Mouse (Mus musculus) liver, postnatal 0 days (tissue): ENCODE measurements around the gene Helq. TPM values are rescaled to one million over a fixed set of nuclear protein-coding genes. Genes with fewer than 3 reads are reported as not detected.

ENCODE experiments used
- ATAC-seq: fragments of 200-750 bp; cut with Nextera tagmentation; 2 replicates; pipeline ENCODE4 v1.8.0; 2017; ENCODE audit warnings: mild to moderate bottlenecking, moderate library complexity
- DNase-seq: peaks from one replicate; pipeline ENCODE4 v3.0.0-alpha.2; 2016
- H3K27ac ChIP-seq: fragments of 300-500 bp; sonication (generic); 2 replicates; pipeline ENCODE4 v1.5.1; 2014; ENCODE audit warnings: antibody characterized with exemption, moderate library complexity, mild to moderate bottlenecking, low read depth
- H3K27me3 ChIP-seq: fragments of 300-500 bp; sonication (generic); 2 replicates; pipeline ENCODE4 v1.6.1; 2014; ENCODE audit warnings: low read length, control low read depth, mixed read lengths; ENCODE audit not compliant: insufficient read depth
- H3K36me3 ChIP-seq: fragments of 300-500 bp; sonication (generic); replicated peaks from 2 replicates; pipeline ENCODE4 v1.6.1; 2014; ENCODE audit warnings: mild to moderate bottlenecking, control low read depth, low read length, moderate library complexity, mixed read lengths; ENCODE audit not compliant: insufficient read depth
- H3K4me1 ChIP-seq: fragments of 300-500 bp; sonication (generic); 2 replicates; pipeline ENCODE4 v1.6.1; 2014; ENCODE audit warnings: antibody characterized with exemption, mild to moderate bottlenecking, control low read depth; ENCODE audit not compliant: insufficient read depth
- H3K4me2 ChIP-seq: fragments of 300-500 bp; sonication (generic); 2 replicates; pipeline ENCODE4 v1.6.1; 2014; ENCODE audit warnings: low read depth, mild to moderate bottlenecking, low read length, moderate library complexity, mixed read lengths
- H3K4me3 ChIP-seq: fragments of 300-500 bp; sonication (generic); 2 replicates; pipeline ENCODE4 v1.5.1; 2014; ENCODE audit warnings: low read depth, low read length
- H3K9ac ChIP-seq: fragments of 300-500 bp; sonication (generic); replicated peaks from 2 replicates; pipeline ENCODE4 v1.6.1; 2014; ENCODE audit warnings: mild to moderate bottlenecking, moderate library complexity
- H3K9me3 ChIP-seq: fragments of 300-500 bp; sonication (generic); 2 replicates; pipeline ENCODE4 v1.6.1; 2016; ENCODE audit warnings: mild to moderate bottlenecking, control low read depth, low read length, mixed read lengths
- CTCF ChIP-seq: sonication (generic); IDR thresholded peaks from 2 replicates; pipeline ENCODE4 v1.5.1; 2016; ENCODE audit warnings: antibody characterized with exemption, low read depth
- EP300 ChIP-seq: IDR thresholded peaks from 2 replicates; pipeline ENCODE4 v1.6.1; 2016; ENCODE audit warnings: antibody characterized with exemption, low read depth, mild to moderate bottlenecking
- WGBS: fragments of 180-500 bp; shearing (Covaris S2); extraction: QIAGEN DNeasy Blood & Tissue Kit; methylation state at CpG from one replicate; pipeline ENCODE4 v1.1.7; 2014; ENCODE audit not compliant: insufficient replicate concordance; 5-methylcytosine and 5-hydroxymethylcytosine counted together
- polyA plus RNA-seq: library from polyadenylated mRNA; unstranded; fragments of >200 nt; fragmentation: Nextera tagmentation; extraction: Ambion mirVana; gene quantifications from 2 replicates; pipeline ENCODE4 v1.2.1, GENCODE M21; 2015

Helq gene
- polyA plus RNA-seq, 1 experiment from 2014 or later = 5.6 TPM

GRCm38 (mm10) chr5:100837907-100838306, 39.5 kb upstream of the Helq start:
- Histone ChIP-seq H3K4me2 (no peak overlapping the region), H3K9ac (no peak overlapping the region), H3K4me1 (no peaks in the 10 kb centered on the region), H3K27me3 (no peaks in the 10 kb centered on the region), H3K4me3 (no peak overlapping the region), H3K9me3 (no peaks in the 10 kb centered on the region), H3K36me3 (no peaks in the 10 kb centered on the region), H3K27ac (no peak overlapping the region)
- no peak for DNase-seq
- ATAC-seq = no peak
- TF ChIP-seq CTCF = no peak
- no peak for TF ChIP-seq EP300
- 79% methylated on average over 7 of the region's 7 CpGs for WGBS

GRCm38 (mm10) chr5:100835862-100836538, 37.6 kb upstream of the Helq start:
- H3K4me2 ChIP-seq = no peak overlapping the region
- no peak for TF ChIP-seq EP300
- no peak for TF ChIP-seq CTCF
- no peaks in the 10 kb centered on the region for H3K9me3 ChIP-seq
- H3K27ac ChIP-seq = no peak overlapping the region
- no peak overlapping the region for H3K4me3 ChIP-seq
- no peak overlapping the region for H3K9ac ChIP-seq
- ATAC-seq (no peak), DNase-seq (no peak)
- H3K27me3 ChIP-seq = no peaks in the 10 kb centered on the region
- H3K36me3 ChIP-seq = no peaks in the 10 kb centered on the region
- no peaks in the 10 kb centered on the region for H3K4me1 ChIP-seq
- WGBS = 49% methylated on average over 9 of the region's 9 CpGs

GRCm38 (mm10) chr5:100833841-100834240, 35.4 kb upstream of the Helq start:
- TF ChIP-seq EP300 = no peak
- TF ChIP-seq CTCF = no peak
- Histone ChIP-seq H3K4me3 (no peak overlapping the region), H3K36me3 (no peaks in the 10 kb centered on the region), H3K4me1 (no peaks in the 10 kb centered on the region), H3K4me2 (no peak overlapping the region), H3K27ac (no peak overlapping the region), H3K9me3 (no peaks in the 10 kb centered on the region), H3K27me3 (no peaks in the 10 kb centered on the region), H3K9ac (no peak overlapping the region)
- no peak for ATAC-seq
- WGBS = 83% methylated on average over 2 of the region's 2 CpGs
- no peak for DNase-seq

- no peaks in the 10 kb centered on the region for H3K27me3 ChIP-seq
- TF ChIP-seq CTCF = no peak
- TF ChIP-seq EP300 = no peak
- ATAC-seq = no peak
These were observed 34.3 kb upstream of the Helq start for GRCm38 (mm10) chr5:100832680-100833079.

GRCm38 (mm10) chr5:100828701-100829100, 30.3 kb upstream of the Helq start:
- Histone ChIP-seq H3K4me2 (no peak overlapping the region), H3K9ac (no peak overlapping the region), H3K27ac (no peak overlapping the region), H3K36me3 (no peaks in the 10 kb centered on the region), H3K4me1 (no peaks in the 10 kb centered on the region), H3K27me3 (no peaks in the 10 kb centered on the region), H3K9me3 (no peaks in the 10 kb centered on the region), H3K4me3 (no peak overlapping the region)
- TF ChIP-seq CTCF (no peak), EP300 (no peak)
- DNase-seq (no peak), ATAC-seq (no peak)
- WGBS = 78% methylated on average over 3 of the region's 3 CpGs

More at GRCm38 (mm10) chr5:100832680-100833079, 34.3 kb upstream of the Helq start:
- Histone ChIP-seq H3K9me3 (no peaks in the 10 kb centered on the region), H3K9ac (no peak overlapping the region), H3K36me3 (no peaks in the 10 kb centered on the region), H3K4me1 (no peaks in the 10 kb centered on the region), H3K27ac (no peak overlapping the region), H3K4me3 (no peak overlapping the region), H3K4me2 (no peak overlapping the region)
- 82% methylated on average over 3 of the region's 3 CpGs for WGBS
- no peak for DNase-seq

- Histone ChIP-seq H3K27ac (no peak overlapping the region), H3K9me3 (no peaks in the 10 kb centered on the region), H3K4me1 (no peaks in the 10 kb centered on the region), H3K27me3 (no peaks in the 10 kb centered on the region), H3K9ac (no peak overlapping the region), H3K36me3 (no peaks in the 10 kb centered on the region), H3K4me3 (no peak overlapping the region), H3K4me2 (no peak overlapping the region)
- no peak for TF ChIP-seq CTCF
- no peak for TF ChIP-seq EP300
- DNase-seq (no peak), ATAC-seq (no peak)
- 63% methylated on average over 7 of the region's 7 CpGs for WGBS
These were observed 28.1 kb upstream of the Helq start for GRCm38 (mm10) chr5:100826531-100826930.

GRCm38 (mm10) chr5:100825975-100826374, 27.6 kb upstream of the Helq start:
- no peak overlapping the region for H3K9ac ChIP-seq
- H3K36me3 ChIP-seq = no peaks in the 10 kb centered on the region
- no peaks in the 10 kb centered on the region for H3K9me3 ChIP-seq
- 8% methylated on average over 2 of the region's 2 CpGs for WGBS
- DNase-seq (no peak), ATAC-seq (no peak)
- no peak overlapping the region for H3K27ac ChIP-seq
- 0 out of 2 replicates have a peak, but pooled peaks cover 2% of the 10 kb centered on the region for H3K4me1 ChIP-seq
- H3K4me2 ChIP-seq = no peak overlapping the region
- TF ChIP-seq EP300 = no peak
- TF ChIP-seq CTCF = peak; percentile 65
- no peak overlapping the region for H3K4me3 ChIP-seq
- H3K27me3 ChIP-seq = no peaks in the 10 kb centered on the region
